Comparison of ENCODE assay signal across 9 mouse cellular contexts in the genomic region with DNA sequence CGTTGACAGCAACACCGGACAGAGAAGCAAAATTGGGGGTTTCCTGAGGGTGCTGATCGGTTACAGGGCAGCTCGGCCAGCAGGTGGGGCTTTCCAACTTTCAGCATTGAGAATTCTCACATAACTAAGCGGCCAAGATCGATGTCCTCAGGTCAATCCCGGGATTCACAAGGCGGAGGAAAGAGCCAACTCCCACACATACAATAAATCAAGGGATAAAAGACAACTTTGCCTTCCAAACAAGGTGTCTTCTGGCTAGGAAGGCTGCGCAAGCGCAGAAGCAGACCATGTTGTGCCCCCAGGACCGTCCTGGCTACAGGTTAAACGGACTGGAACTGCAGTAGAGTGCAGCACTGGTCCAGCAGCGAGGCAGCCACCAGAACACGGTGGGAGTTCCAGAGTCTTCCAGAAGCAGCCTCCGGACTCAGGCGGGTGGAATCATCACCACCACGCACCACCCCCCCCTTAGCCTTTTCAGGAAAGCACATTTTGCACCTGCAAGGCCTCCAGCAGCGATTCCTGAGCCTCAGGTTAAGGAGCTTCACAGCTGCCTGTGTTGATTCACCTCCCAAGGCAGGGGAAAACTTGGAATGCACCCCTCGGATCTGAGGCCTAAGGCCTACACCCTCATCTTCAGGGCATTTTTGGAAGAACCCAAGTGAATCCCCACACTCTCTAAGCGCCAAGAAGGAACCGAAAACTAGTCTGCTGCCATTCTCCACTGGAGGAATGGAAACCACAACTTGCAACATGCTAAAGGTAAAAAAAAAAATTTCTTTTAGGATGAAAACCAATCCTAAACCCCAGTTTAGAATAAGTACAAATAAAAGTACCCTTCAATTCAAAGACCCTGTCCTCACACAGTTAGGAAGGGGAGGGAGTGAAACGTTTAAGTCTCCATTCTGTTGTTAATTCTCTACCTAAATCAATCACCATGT. TPM values are rescaled to one million over a fixed set of nuclear protein-coding genes. Genes with fewer than 3 reads are reported as not detected.
DNase-seq lines count a peak whose midpoint lies in the region; ATAC-seq and TF ChIP-seq lines count a peak whose summit lies in the region.
"Had no signal": no experiment of that assay in that cellular context is flagged by ENCODE, and none has a peak within 500 bp of the region (broad histone marks: within the 10 kb centered on the region; RNA-seq: fewer than 3 reads in every experiment).

No protein-coding gene starts in this region.

- DNase-seq in layer of hippocampus, adult 2 months (ENCODE audit: low spot score in 2 of 2) = no peak
- DNase-seq in layer of hippocampus, adult 9-10 months (ENCODE audit: low spot score) = no peak
- peak; percentile 56 for DNase-seq in kidney, postnatal 10 days
- DNase-seq in urinary bladder, adult 18-20 months (ENCODE audit: low spot score in 2 of 2) = no peak
- no peak for DNase-seq in forebrain, embryonic 14.5 days (ENCODE audit: low spot score)
- no peak for DNase-seq in layer of hippocampus, adult 8-10 months (ENCODE audit: low spot score in 2 of 2)

- ATAC-seq in forebrain, embryonic 14.5 days = no peak

- peaks cover 60% of the 10 kb centered on the region for H3K36me3 ChIP-seq in E14TG2a.4 (ENCODE audit: insufficient read depth, low read length)
- peaks cover 42% of the 10 kb centered on the region for H3K36me3 ChIP-seq in forebrain, embryonic 14.5 days (ENCODE audit: control insufficient read depth, insufficient read depth, low read length)

- TF ChIP-seq POLR2A in bone marrow macrophage, adult 2 months (IDR thresholded peaks at IDR 0.05; ENCODE audit: borderline replicate concordance, low read depth, low read length) = no peak

- no peak overlapping the region for H3K4me2 ChIP-seq in forebrain, embryonic 14.5 days (ENCODE audit: low read length)

- H3K4me1 ChIP-seq in E14TG2a.4 (replicated peaks; ENCODE audit: low read depth, low read length) = peaks cover 70% of the 10 kb centered on the region
- peaks cover 2% of the 10 kb centered on the region; the same call in 1 of the 2 replicates for H3K4me1 ChIP-seq in bone marrow macrophage, adult 2 months (ENCODE audit: control insufficient read depth, insufficient read depth, low read length)
- no peaks in the 10 kb centered on the region for H3K4me1 ChIP-seq in forebrain, embryonic 14.5 days (ENCODE audit: control insufficient read depth, insufficient read depth, low read length)

- no peaks in the 10 kb centered on the region for H3K27me3 ChIP-seq in E14TG2a.4 (ENCODE audit: insufficient read depth, low read length)
- no peaks in the 10 kb centered on the region for H3K27me3 ChIP-seq in forebrain, embryonic 14.5 days (replicated peaks; ENCODE audit: control insufficient read depth, insufficient read depth, low read length)

- no peak overlapping the region for H3K27ac ChIP-seq in layer of hippocampus, adult 2 months
- no peak overlapping the region for H3K27ac ChIP-seq in bone marrow macrophage, adult 2 months (ENCODE audit: insufficient read depth, low read depth, low read length)
- no peak overlapping the region for H3K27ac ChIP-seq in forebrain, embryonic 14.5 days (ENCODE audit: low read depth, low read length)
- H3K27ac ChIP-seq: macrophage had no signal

- WGBS in forebrain, embryonic 14.5 days = 71% methylated on average over 22 of the region's 22 CpGs

- no peak overlapping the region for H3K9ac ChIP-seq in forebrain, embryonic 14.5 days (ENCODE audit: low read length)

- no peaks in the 10 kb centered on the region for H3K9me3 ChIP-seq in E14TG2a.4 (ENCODE audit: low read length)
- H3K9me3 ChIP-seq in forebrain, embryonic 14.5 days (replicated peaks; ENCODE audit: control insufficient read depth, low read length) = no peaks in the 10 kb centered on the region

- no peak overlapping the region for H3K4me3 ChIP-seq in layer of hippocampus, adult 2 months
- H3K4me3 ChIP-seq in E14TG2a.4 (replicated peaks; ENCODE audit: low read length) = peak overlapping the region; percentile 46
- H3K4me3 ChIP-seq in bone marrow macrophage, adult 2 months (ENCODE audit: insufficient read depth, low read length) = no peak overlapping the region
- no peak overlapping the region for H3K4me3 ChIP-seq in forebrain, embryonic 14.5 days (ENCODE audit: low read depth, low read length)

- peak; percentile 41 for TF ChIP-seq CTCF in layer of hippocampus, adult 2 months (conservative IDR thresholded peaks at IDR 0.05)
- peak; percentile 31; the same call in 1 of the 2 replicates for TF ChIP-seq CTCF in E14TG2a.4 (conservative IDR thresholded peaks at IDR 0.05; ENCODE audit: low read length)
- TF ChIP-seq CTCF in bone marrow macrophage, adult 2 months (IDR thresholded peaks at IDR 0.05; ENCODE audit: low read depth, low read length) = peak; percentile 22; the same call in 1 of the 2 replicates

RNA-seq across cellular contexts. Expression of gene Ythdf2, which starts 30.1 kb away (rescaled TPM):
- total RNA-seq in layer of hippocampus, adult 2 months (2021) = 10 to 100 TPM; 43.8 to 46.5 TPM
- polyA plus RNA-seq in bone marrow macrophage, adult 2 months (2012; ENCODE audit: insufficient read depth, insufficient read length, missing spikeins) = 50.3 and 51.4 TPM in 2 replicates
- polyA plus RNA-seq in forebrain, embryonic 14.5 days (2014; fragmentation: Nextera tagmentation; extraction: Ambion mirVana) = 164 and 174 TPM in 2 replicates
- total RNA-seq in layer of hippocampus, adult 8-10 months (2022) = 10 to 100 TPM; 45.4 to 48.3 (median 46.8) TPM

RNA-seq across cellular contexts. Expression of gene Oprd1, which starts 37.7 kb away (rescaled TPM):
- total RNA-seq in layer of hippocampus, adult 2 months (2021) = 10 to 100 TPM in 1 of 2 experiments, 1 to 10 TPM in 1; 9.2 to 10.4 TPM
- polyA plus RNA-seq in bone marrow macrophage, adult 2 months (2012; ENCODE audit: insufficient read depth, insufficient read length, missing spikeins) = not detected in 2 replicates
- polyA plus RNA-seq in forebrain, embryonic 14.5 days (2014; fragmentation: Nextera tagmentation; extraction: Ambion mirVana) = 0.05 and 0.09 TPM in 2 replicates
- total RNA-seq in layer of hippocampus, adult 8-10 months (2022) = 10 to 100 TPM in 3 of 4 experiments, 1 to 10 TPM in 1; 9.2 to 13.4 (median 11.9) TPM
